Mouse (Mus musculus) lung, postnatal 10 days (tissue): Measurements from ENCODE around the gene Ppip5k2.

ENCODE experiments used
- DNase-seq: peaks from one replicate; pipeline ENCODE4 v3.0.0; 2021

Gene Ppip5k2

GRCm38 (mm10) chr1:97659405-97659804, 110.8 kb downstream of the Ppip5k2 start:
- no peak for DNase-seq

GRCm38 (mm10) chr1:97657786-97658185, 112.4 kb downstream of the Ppip5k2 start:
- DNase-seq, result no peak

DNA sequence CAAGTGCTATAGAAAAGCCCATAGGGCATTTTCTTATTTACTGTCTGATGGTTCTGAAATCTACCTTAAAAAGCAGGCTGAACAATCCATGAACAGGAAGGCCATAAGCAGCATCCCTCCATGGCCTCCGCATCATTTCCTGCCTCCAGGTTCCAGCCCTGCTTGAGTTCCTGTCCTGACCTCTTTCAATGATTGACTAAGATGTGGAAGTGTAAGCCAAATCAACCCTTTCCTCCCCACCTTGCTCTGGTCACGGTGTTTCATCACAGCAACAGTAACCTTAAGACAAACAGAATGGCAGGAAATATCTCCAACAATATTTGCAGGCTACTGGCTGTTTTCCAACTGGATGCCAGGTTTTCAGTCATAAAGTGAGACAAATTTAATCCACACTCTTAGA, 113.0 kb downstream of the Ppip5k2 start:
- peak; percentile 21 for DNase-seq
